Mouse (Mus musculus) CH12.LX (cell line): Measurements from ENCODE around the gene Cdh23. TPM values are rescaled to one million over a fixed set of nuclear protein-coding genes. Genes with fewer than 3 reads are reported as not detected.

Experiments
- DNase-seq: peaks from one replicate; pipeline ENCODE4 v3.0.0-alpha.2; 2013; ENCODE audit errors: extremely low read depth
- H3K27ac ChIP-seq: 2 replicates; pipeline ENCODE4 v1.5.1; 2012; ENCODE audit warnings: low read depth, mild to moderate bottlenecking, control low read depth, moderate library complexity; ENCODE audit not compliant: insufficient read depth
- H3K27me3 ChIP-seq: replicated peaks from 2 replicates; pipeline ENCODE3; 2012; ENCODE audit warnings: inconsistent platforms
- H3K36me3 ChIP-seq, 2 experiments: replicated peaks in 1 of 2; 2 replicates each; pipeline versions ENCODE3 to v1.6.1; 2012; ENCODE audit warnings: inconsistent platforms in 1 of 2, low read length in 1 of 2, mild to moderate bottlenecking in 1 of 2, mixed read lengths in 1 of 2, moderate library complexity in 1 of 2; ENCODE audit not compliant: control insufficient read depth in 1 of 2, insufficient read depth in 1 of 2
- H3K4me1 ChIP-seq, 2 experiments: 2 replicates each; pipeline ENCODE4 v1.6.1; 2012; ENCODE audit warnings: inconsistent platforms in 1 of 2, moderate library complexity in 1 of 2; ENCODE audit not compliant: insufficient read depth in 2 of 2, control insufficient read depth in 1 of 2
- H3K4me2 ChIP-seq: 2 replicates; pipeline ENCODE4 v1.6.1; 2012; ENCODE audit warnings: low read depth, mild to moderate bottlenecking, control low read depth; ENCODE audit not compliant: poor library complexity, insufficient read depth, severe bottlenecking
- H3K4me3 ChIP-seq, 3 experiments: fragments of 150-350 bp in 1 of 3; sonication (generic) in 1 of 3; replicated peaks in 1 of 3; 2 replicates each; pipeline versions ENCODE3 to v1.5.1; 2011 to 2012; ENCODE audit warnings: low read depth in 2 of 3, low read length in 2 of 3, mild to moderate bottlenecking in 2 of 3, moderate library complexity in 2 of 3, control low read depth in 1 of 3, improper control_type of control experiment in 1 of 3, inconsistent platforms in 1 of 3, mixed read lengths in 1 of 3; ENCODE audit not compliant: poor library complexity in 1 of 3
- H3K79me2 ChIP-seq: replicated peaks from 2 replicates; pipeline ENCODE4 v1.6.1; 2012; ENCODE audit warnings: mild to moderate bottlenecking, moderate library complexity; ENCODE audit not compliant: control insufficient read depth, poor library complexity, insufficient read depth, severe bottlenecking; ENCODE audit errors: extremely low read depth
- H3K9ac ChIP-seq: 2 replicates; pipeline ENCODE4 v1.6.1; 2012; ENCODE audit warnings: low read depth, mild to moderate bottlenecking, control low read depth, moderate library complexity; ENCODE audit not compliant: insufficient read depth
- H3K9me3 ChIP-seq: replicated peaks from 2 replicates; pipeline ENCODE3; 2012; ENCODE audit warnings: low read length, inconsistent platforms, mixed read lengths
- BHLHE40 ChIP-seq: IDR thresholded peaks from 2 replicates; pipeline ENCODE4 v1.6.1; 2011; ENCODE audit warnings: mild to moderate bottlenecking, low read depth, low read length, improper control_type of control experiment
- CHD1 ChIP-seq: IDR thresholded peaks from 2 replicates; pipeline ENCODE4 v1.6.1; 2012; ENCODE audit warnings: low read depth, low read length, improper control_type of control experiment, inconsistent platforms
- CHD2 ChIP-seq: IDR thresholded peaks from 2 replicates; pipeline ENCODE4 v1.6.1; 2011; ENCODE audit warnings: low read length, improper control_type of control experiment
- CTCF ChIP-seq, 2 experiments: IDR thresholded peaks in 1 of 2; conservative IDR thresholded peaks in 1 of 2; 2 replicates each; pipeline ENCODE4 v1.5.1; 2011 to 2012; ENCODE audit warnings: low read depth in 2 of 2, low read length in 2 of 2, improper control_type of control experiment in 1 of 2, inconsistent platforms in 1 of 2, mild to moderate bottlenecking in 1 of 2, moderate library complexity in 1 of 2
- ETS1 ChIP-seq: conservative IDR thresholded peaks from 2 replicates; pipeline ENCODE4 v1.6.1; 2012; ENCODE audit warnings: low read depth, mild to moderate bottlenecking, inconsistent platforms, low read length, improper control_type of control experiment, moderate library complexity
- IRF4 ChIP-seq: IDR thresholded peaks from 2 replicates; pipeline ENCODE4 v1.6.1; 2014; ENCODE audit warnings: low read depth, mild to moderate bottlenecking, inconsistent platforms, low read length, improper control_type of control experiment
- MAFK ChIP-seq: IDR thresholded peaks from 2 replicates; pipeline ENCODE4 v1.6.1; 2011; ENCODE audit warnings: low read length, improper control_type of control experiment; ENCODE audit not compliant: insufficient replicate concordance
- MXI1 ChIP-seq: IDR thresholded peaks from 2 replicates; pipeline ENCODE4 v1.6.1; 2011; ENCODE audit warnings: mild to moderate bottlenecking, low read depth, low read length, improper control_type of control experiment
- POLR2A ChIP-seq: IDR thresholded peaks from 2 replicates; pipeline ENCODE4 v1.6.1; 2011; ENCODE audit warnings: low read depth, mild to moderate bottlenecking, improper control_type of control experiment, low read length
- POLR2AphosphoS2 ChIP-seq: IDR thresholded peaks from 2 replicates; pipeline ENCODE4 v1.6.1; 2011; ENCODE audit warnings: low read depth, low read length, improper control_type of control experiment
- USF2 ChIP-seq: conservative IDR thresholded peaks from 2 replicates; pipeline ENCODE4 v1.6.1; 2011; ENCODE audit warnings: low read depth, low read length, improper control_type of control experiment
- ZNF384 ChIP-seq: IDR thresholded peaks from 2 replicates; pipeline ENCODE4 v1.6.1; 2012; ENCODE audit warnings: low read depth, low read length, improper control_type of control experiment, inconsistent platforms
- dilution Hi-C: fragments of 300-500 bp; cut with MboI; formaldehyde crosslinking; loops from 2 replicates; pipeline ENCODE4 v1.14.3; 2020; ENCODE audit warnings: low sequenced_read_pairs; ENCODE audit not compliant: extremely low pct_unique_long_range_greater_than_20kb, extremely low pct_ligation_motif_present
- in situ Hi-C: fragments of 300-500 bp; cut with MboI; formaldehyde crosslinking; loops from 3 replicates; pipeline ENCODE4 v1.14.3; 2019; ENCODE audit warnings: low sequenced_read_pairs, low pct_ligation_motif_present, low pct_unique_long_range_greater_than_20kb, mixed read lengths
- polyA plus RNA-seq: library from polyadenylated mRNA; unstranded; fragments of >175 nt; gene quantifications from 2 replicates; pipeline ENCODE4 v1.2.1, GENCODE M21; 2012; ENCODE audit warnings: low read depth; ENCODE audit not compliant: insufficient read length
- total RNA-seq, 2 experiments: library from RNA; depleted of rRNA; stranded (reverse); fragments of 300-350 nt in 1 of 2; fragments of >200 nt in 1 of 2; gene quantifications; 2 replicates each; pipeline ENCODE4 v1.2.3; 2012 to 2014

Gene Cdh23
- total and polyA plus RNA-seq, 3 experiments: 0.20 to 0.73 (median 0.30) TPM

GRCm38 (mm10) chr10:60432679-60433078 lies 263.6 kb downstream of the Cdh23 start:
- dilution Hi-C loops: no loop called here
- peaks cover 8% of the 10 kb centered on the region for H3K9me3 ChIP-seq
- no peaks in the 10 kb centered on the region for H3K36me3 ChIP-seq
- DNase-seq: no peak
- H3K27ac ChIP-seq: no peak overlapping the region
- no peak overlapping the region for H3K4me3 ChIP-seq
- TF ChIP-seq MXI1: no peak
- no peak for TF ChIP-seq CHD1
- H3K79me2 ChIP-seq: no peaks in the 10 kb centered on the region
- H3K4me1 ChIP-seq: peaks cover 10 to 66% of the 10 kb centered on the region in 2 experiments
- H3K27me3 ChIP-seq: peaks cover 25% of the 10 kb centered on the region
- H3K9ac ChIP-seq: no peak overlapping the region
- H3K4me2 ChIP-seq: no peak overlapping the region
- in situ Hi-C loops: no loop called here

- Histone ChIP-seq H3K9ac (no peak overlapping the region), H3K9me3 (peaks cover 12% of the 10 kb centered on the region), H3K79me2 (no peaks in the 10 kb centered on the region), H3K4me3 (no peak overlapping the region), H3K4me2 (no peak overlapping the region), H3K27ac (no peak overlapping the region), H3K4me1 (peaks cover 9 to 63% of the 10 kb centered on the region in 2 experiments), H3K27me3 (peaks cover 24% of the 10 kb centered on the region), H3K36me3 (no peaks in the 10 kb centered on the region)
- TF ChIP-seq CHD2: no peak
- no peak for TF ChIP-seq MAFK
- TF ChIP-seq CHD1: no peak
- TF ChIP-seq POLR2A: no peak
- TF ChIP-seq MXI1: no peak
- no peak for TF ChIP-seq ETS1
- TF ChIP-seq POLR2AphosphoS2: no peak
- dilution Hi-C loops (no loop called here), in situ Hi-C loops (no loop called here)
- no peak for DNase-seq
Measured at GRCm38 (mm10) chr10:60430591-60430990, 265.7 kb downstream of the Cdh23 start.

GRCm38 (mm10) chr10:60430001-60430400 lies 266.3 kb downstream of the Cdh23 start:
- no peak overlapping the region for H3K27ac ChIP-seq
- H3K4me3 ChIP-seq: no peak overlapping the region
- peaks cover 18% of the 10 kb centered on the region for H3K9me3 ChIP-seq
- H3K79me2 ChIP-seq: no peaks in the 10 kb centered on the region
- no peaks in the 10 kb centered on the region for H3K36me3 ChIP-seq
- H3K9ac ChIP-seq: no peak overlapping the region
- dilution Hi-C loops (no loop called here), in situ Hi-C loops (no loop called here)
- H3K27me3 ChIP-seq: peaks cover 22% of the 10 kb centered on the region
- TF ChIP-seq USF2 (no peak), CTCF (conservative IDR thresholded peaks at IDR 0.05 in 1 of 2, IDR thresholded peaks at IDR 0.05 in 1 of 2; ENCODE audit: low read depth in 2 of 2, low read length in 2 of 2) (no peak), ZNF384 (no peak), BHLHE40 (no peak), IRF4 (no peak)
- peaks cover 3 to 58% of the 10 kb centered on the region in 2 experiments for H3K4me1 ChIP-seq
- no peak for DNase-seq
- no peak overlapping the region for H3K4me2 ChIP-seq
